Mouse (Mus musculus): ENCODE data around the gene Col13a1.

The Col13a1 gene

GRCm38 (mm10) chr10:61978866-61979340, at the start of gene Col13a1:
Gene Col13a1, minus strand, starts transcription at chr10:61979108.
- no peak for DNase-seq (ENCODE audit: low spot score in 2 of 2)

GRCm38 (mm10) chr10:62027699-62028098, 48.8 kb upstream of the Col13a1 start:
- no peak for DNase-seq (ENCODE audit: low spot score in 2 of 2)

- no peak for DNase-seq (ENCODE audit: low spot score in 2 of 2)
These were observed 45.1 kb upstream of the Col13a1 start for GRCm38 (mm10) chr10:62023821-62024551.

GRCm38 (mm10) chr10:62020068-62020620, 41.2 kb upstream of the Col13a1 start:
- DNase-seq (ENCODE audit: low spot score in 2 of 2): no peak

- DNase-seq (ENCODE audit: low spot score in 2 of 2): no peak
These were observed 40.6 kb upstream of the Col13a1 start for GRCm38 (mm10) chr10:62019386-62020067.

GRCm38 (mm10) chr10:62016947-62017346, 38.0 kb upstream of the Col13a1 start:
- no peak for DNase-seq (ENCODE audit: low spot score in 2 of 2)

- DNase-seq (ENCODE audit: low spot score in 2 of 2): no peak
These were observed 34.3 kb upstream of the Col13a1 start for GRCm38 (mm10) chr10:62013190-62013589.

GRCm38 (mm10) chr10:62012371-62012770, 33.5 kb upstream of the Col13a1 start:
- DNase-seq (ENCODE audit: low spot score in 2 of 2): no peak

GRCm38 (mm10) chr10:62009981-62010500, 31.1 kb upstream of the Col13a1 start:
- no peak for DNase-seq (ENCODE audit: low spot score in 2 of 2)

GRCm38 (mm10) chr10:62007958-62008357, 29.1 kb upstream of the Col13a1 start:
- DNase-seq (ENCODE audit: low spot score in 2 of 2): no peak

- DNase-seq (ENCODE audit: low spot score in 2 of 2): no peak
These were observed 27.5 kb upstream of the Col13a1 start for GRCm38 (mm10) chr10:62006371-62006770.

- no peak for DNase-seq (ENCODE audit: low spot score in 2 of 2)
These were observed 21.3 kb upstream of the Col13a1 start for GRCm38 (mm10) chr10:62000216-62000615.

- no peak for DNase-seq (ENCODE audit: low spot score in 2 of 2)
These were observed 20.9 kb upstream of the Col13a1 start for GRCm38 (mm10) chr10:61999766-62000165.

GRCm38 (mm10) chr10:61991481-61992424, 12.8 kb upstream of the Col13a1 start:
- DNase-seq (ENCODE audit: low spot score in 2 of 2): no peak

GRCm38 (mm10) chr10:61980424-61980823, 1.5 kb upstream of the Col13a1 start:
- peak; percentile 56 to 71 for DNase-seq (ENCODE audit: low spot score in 2 of 2)

- no peak for DNase-seq (ENCODE audit: low spot score in 2 of 2)
These were observed 619 bp downstream of the Col13a1 start for GRCm38 (mm10) chr10:61978112-61978865.

- DNase-seq (ENCODE audit: low spot score in 2 of 2): no peak
These were observed 1.4 kb downstream of the Col13a1 start for GRCm38 (mm10) chr10:61977392-61978096.

GRCm38 (mm10) chr10:61976987-61977386, 1.9 kb downstream of the Col13a1 start:
- DNase-seq (ENCODE audit: low spot score in 2 of 2): no peak

GRCm38 (mm10) chr10:61974581-61974980, 4.3 kb downstream of the Col13a1 start:
- DNase-seq (ENCODE audit: low spot score in 2 of 2): no peak

GRCm38 (mm10) chr10:61972041-61972440, 6.9 kb downstream of the Col13a1 start:
- DNase-seq (ENCODE audit: low spot score in 2 of 2): no peak
